Mouse (Mus musculus) limb, embryonic 12.5 days (tissue): ENCODE measurements around the gene Psma5. TPM values are rescaled to one million over a fixed set of nuclear protein-coding genes. Genes with fewer than 3 reads are reported as not detected.

Experiments
- ATAC-seq: fragments of 200-750 bp; cut with Nextera tagmentation; 2 replicates; pipeline ENCODE4 v1.8.0; 2017; ENCODE audit warnings: low read depth, moderate TSS enrichment; ENCODE audit not compliant: insufficient number of reproducible peaks, insufficient read depth, low FRiP score, low TSS enrichment
- H3K27ac ChIP-seq: fragments of 300-500 bp; sonication (generic); 2 replicates; pipeline ENCODE4 v1.5.1; 2016; ENCODE audit warnings: mild to moderate bottlenecking, moderate library complexity
- H3K27me3 ChIP-seq: fragments of 300-500 bp; sonication (generic); 2 replicates; pipeline ENCODE4 v1.6.1; 2016; ENCODE audit warnings: mild to moderate bottlenecking, moderate library complexity
- H3K36me3 ChIP-seq: fragments of 300-500 bp; sonication (generic); 2 replicates; pipeline ENCODE4 v1.6.1; 2016; ENCODE audit warnings: mild to moderate bottlenecking, moderate library complexity
- H3K4me1 ChIP-seq: fragments of 300-500 bp; sonication (generic); replicated peaks from 2 replicates; pipeline ENCODE4 v1.6.1; 2016
- H3K4me2 ChIP-seq: fragments of 300-500 bp; sonication (generic); 2 replicates; pipeline ENCODE4 v1.6.1; 2016; ENCODE audit warnings: mild to moderate bottlenecking, moderate library complexity
- H3K4me3 ChIP-seq: fragments of 300-500 bp; sonication (generic); replicated peaks from 2 replicates; pipeline ENCODE4 v1.5.1; 2016; ENCODE audit warnings: mild to moderate bottlenecking
- H3K9ac ChIP-seq: fragments of 300-500 bp; sonication (generic); replicated peaks from 2 replicates; pipeline ENCODE4 v1.6.1; 2016; ENCODE audit warnings: mild to moderate bottlenecking, moderate library complexity
- H3K9me3 ChIP-seq: fragments of 300-500 bp; sonication (generic); 2 replicates; pipeline ENCODE4 v1.6.1; 2016; ENCODE audit warnings: mild to moderate bottlenecking, moderate library complexity
- WGBS: fragments of 180-500 bp; shearing (Covaris S2); methylation state at CpG from one replicate; pipeline ENCODE4 v1.1.7; 2016; 5-methylcytosine and 5-hydroxymethylcytosine counted together
- polyA plus RNA-seq: library from polyadenylated mRNA; unstranded; fragments of >200 nt; fragmentation: Nextera tagmentation; extraction: Ambion mirVana; gene quantifications from 2 replicates; pipeline ENCODE4 v1.2.1, GENCODE M21; 2016

Psma5 gene
- polyA plus RNA-seq, 1 experiment from 2014 or later: 302 TPM

GRCm38 (mm10) chr3:108295379-108296219 is 38.9 kb downstream of the Psma5 start:
- Histone ChIP-seq H3K9me3 (no peaks in the 10 kb centered on the region), H3K9ac (no peak overlapping the region; the same call in 1 of the 2 replicates), H3K27ac (peak overlapping the region; percentile 51), H3K4me1 (peaks cover 47% of the 10 kb centered on the region), H3K27me3 (no peaks in the 10 kb centered on the region), H3K36me3 (no peaks in the 10 kb centered on the region), H3K4me2 (peak overlapping the region; percentile 43), H3K4me3 (no peak overlapping the region)
- 50% methylated on average over 14 of the region's 14 CpGs for WGBS
- ATAC-seq: no peak

- Histone ChIP-seq H3K9me3 (no peaks in the 10 kb centered on the region), H3K27me3 (no peaks in the 10 kb centered on the region), H3K4me3 (no peak overlapping the region), H3K36me3 (no peaks in the 10 kb centered on the region), H3K4me2 (peak overlapping the region; percentile 43), H3K9ac (0 out of 2 replicates have a peak overlapping the region, but pooled peaks have one; percentile 34), H3K27ac (peak overlapping the region; percentile 51), H3K4me1 (peaks cover 41% of the 10 kb centered on the region)
- ATAC-seq: peak; percentile 66
- 20% methylated on average over 14 of the region's 14 CpGs for WGBS
These were observed 39.7 kb downstream of the Psma5 start for GRCm38 (mm10) chr3:108296220-108297049.

- Histone ChIP-seq H3K27ac (peak overlapping the region; percentile 51), H3K4me2 (no peak overlapping the region), H3K4me3 (no peak overlapping the region), H3K9ac (no peak overlapping the region), H3K36me3 (no peaks in the 10 kb centered on the region), H3K9me3 (no peaks in the 10 kb centered on the region), H3K4me1 (peaks cover 41% of the 10 kb centered on the region), H3K27me3 (no peaks in the 10 kb centered on the region)
- ATAC-seq: no peak
- WGBS: 78% methylated on average over 7 of the region's 7 CpGs
These were observed 40.3 kb downstream of the Psma5 start for GRCm38 (mm10) chr3:108297050-108297419.

GRCm38 (mm10) chr3:108297603-108298553 is 41.2 kb downstream of the Psma5 start:
- H3K27me3 ChIP-seq: no peaks in the 10 kb centered on the region
- no peak overlapping the region for H3K4me2 ChIP-seq
- H3K4me3 ChIP-seq: no peak overlapping the region
- no peaks in the 10 kb centered on the region for H3K9me3 ChIP-seq
- no peaks in the 10 kb centered on the region for H3K36me3 ChIP-seq
- H3K27ac ChIP-seq: no peak overlapping the region
- ATAC-seq: no peak
- 68% methylated on average over 7 of the region's 7 CpGs for WGBS
- H3K9ac ChIP-seq: no peak overlapping the region
- peaks cover 41% of the 10 kb centered on the region for H3K4me1 ChIP-seq

- no peaks in the 10 kb centered on the region for H3K27me3 ChIP-seq
- no peaks in the 10 kb centered on the region for H3K9me3 ChIP-seq
- no peak overlapping the region for H3K27ac ChIP-seq
- no peak overlapping the region for H3K9ac ChIP-seq
- H3K4me3 ChIP-seq: no peak overlapping the region
- ATAC-seq: no peak
- no peak overlapping the region for H3K4me2 ChIP-seq
- H3K36me3 ChIP-seq: no peaks in the 10 kb centered on the region
- 89% methylated on average over 6 of the region's 6 CpGs for WGBS
- H3K4me1 ChIP-seq: peaks cover 26% of the 10 kb centered on the region
These were observed 43.8 kb downstream of the Psma5 start for GRCm38 (mm10) chr3:108300455-108301030.

GRCm38 (mm10) chr3:108303683-108304082 is 47.0 kb downstream of the Psma5 start:
- H3K9me3 ChIP-seq: no peaks in the 10 kb centered on the region
- no peak overlapping the region for H3K4me3 ChIP-seq
- WGBS: 97% methylated on average over 8 of the region's 8 CpGs
- ATAC-seq: no peak
- H3K9ac ChIP-seq: no peak overlapping the region
- H3K4me2 ChIP-seq: no peak overlapping the region
- H3K4me1 ChIP-seq: peaks cover 15% of the 10 kb centered on the region
- no peaks in the 10 kb centered on the region for H3K27me3 ChIP-seq
- no peak overlapping the region for H3K27ac ChIP-seq
- no peaks in the 10 kb centered on the region for H3K36me3 ChIP-seq

GRCm38 (mm10) chr3:108304747-108305146 is 48.0 kb downstream of the Psma5 start:
- ATAC-seq: no peak
- Histone ChIP-seq H3K9ac (no peak overlapping the region), H3K9me3 (no peaks in the 10 kb centered on the region), H3K27ac (no peak overlapping the region), H3K4me2 (no peak overlapping the region), H3K36me3 (no peaks in the 10 kb centered on the region), H3K4me1 (peaks cover 15% of the 10 kb centered on the region), H3K4me3 (no peak overlapping the region), H3K27me3 (no peaks in the 10 kb centered on the region)
- WGBS: 88% methylated on average over 4 of the region's 4 CpGs

- no peak overlapping the region for H3K4me3 ChIP-seq
- WGBS: 70% methylated on average over 3 of the region's 3 CpGs
- ATAC-seq: no peak
- H3K36me3 ChIP-seq: 0 out of 2 replicates have a peak, but pooled peaks cover 3% of the 10 kb centered on the region
- H3K27ac ChIP-seq: peak overlapping the region; percentile 62
- peaks cover 15% of the 10 kb centered on the region for H3K4me1 ChIP-seq
- no peak overlapping the region for H3K4me2 ChIP-seq
- H3K9me3 ChIP-seq: no peaks in the 10 kb centered on the region
- H3K9ac ChIP-seq: no peak overlapping the region
- no peaks in the 10 kb centered on the region for H3K27me3 ChIP-seq
These were observed 49.7 kb downstream of the Psma5 start for GRCm38 (mm10) chr3:108306387-108306786.

GRCm38 (mm10) chr3:108307485-108307884 is 50.8 kb downstream of the Psma5 start:
- ATAC-seq: no peak
- no peak overlapping the region for H3K9ac ChIP-seq
- no peaks in the 10 kb centered on the region for H3K27me3 ChIP-seq
- peaks cover 15% of the 10 kb centered on the region for H3K4me1 ChIP-seq
- 82% methylated on average over 6 of the region's 6 CpGs for WGBS
- no peak overlapping the region for H3K4me3 ChIP-seq
- H3K9me3 ChIP-seq: no peaks in the 10 kb centered on the region
- no peak overlapping the region for H3K4me2 ChIP-seq
- peaks cover 6% of the 10 kb centered on the region; the same call in 1 of the 2 replicates for H3K36me3 ChIP-seq
- no peak overlapping the region for H3K27ac ChIP-seq

- no peak overlapping the region for H3K27ac ChIP-seq
These were observed 54.2 kb downstream of the Psma5 start for GRCm38 (mm10) chr3:108310921-108311341.

More at GRCm38 (mm10) chr3:108310921-108311341, 54.2 kb downstream of the Psma5 start:
- Histone ChIP-seq H3K9ac (no peak overlapping the region), H3K9me3 (no peaks in the 10 kb centered on the region), H3K27me3 (no peaks in the 10 kb centered on the region), H3K4me3 (no peak overlapping the region), H3K36me3 (peaks cover 9% of the 10 kb centered on the region; the same call in 1 of the 2 replicates), H3K4me2 (no peak overlapping the region), H3K4me1 (peaks cover 6% of the 10 kb centered on the region)
- ATAC-seq: no peak
